Mouse (Mus musculus): ENCODE data around the gene Gemin5.

DNA sequence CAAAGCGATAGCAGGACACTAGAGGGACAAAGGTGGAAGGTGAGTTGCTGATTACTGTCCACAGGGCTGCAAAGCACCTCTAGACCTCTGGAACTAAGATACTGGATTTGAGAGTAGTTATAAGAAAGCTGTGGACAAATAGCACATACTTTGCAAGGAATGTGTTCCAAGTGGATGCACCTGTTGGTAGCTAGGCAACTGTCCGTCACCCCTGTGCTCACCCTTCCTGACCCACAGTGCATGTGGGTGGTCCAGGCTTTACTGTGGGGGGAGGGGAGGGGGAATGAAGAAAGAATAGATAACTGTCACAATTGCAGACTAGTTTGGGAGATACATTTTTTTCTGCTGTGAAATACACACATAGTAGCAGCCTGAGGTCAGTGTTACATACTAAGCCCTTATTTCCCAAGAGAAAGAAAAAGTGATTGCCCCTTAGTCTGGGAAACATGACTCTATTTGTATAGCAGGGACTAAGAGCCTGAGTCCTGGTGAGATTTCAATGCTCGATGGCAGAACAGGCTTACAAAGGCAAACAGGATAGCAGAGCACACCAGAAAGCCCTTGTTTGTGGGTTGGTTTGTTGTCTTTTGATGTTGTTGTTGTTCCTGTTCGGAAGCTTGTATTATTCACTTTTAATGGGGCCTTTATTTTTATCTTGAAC, 25.7 kb upstream of the Gemin5 start:
- TF ChIP-seq HCFC1 (IDR thresholded peaks at IDR 0.05; ENCODE audit: borderline replicate concordance, insufficient read depth, low read length) (no peak), ZNF384 (IDR thresholded peaks at IDR 0.05; ENCODE audit: low read depth, low read length) (no peak), CHD2 (IDR thresholded peaks at IDR 0.05; ENCODE audit: low read depth, low read length) (no peak)
